Mouse (Mus musculus): ENCODE measurements at regions not wholly inside any gene's neighbourhood (a gene's known extent, or its start where the extent isn't known, plus 50 kb on each side); places are given as distances from the start of the nearest gene placed in this dataset.

DNA sequence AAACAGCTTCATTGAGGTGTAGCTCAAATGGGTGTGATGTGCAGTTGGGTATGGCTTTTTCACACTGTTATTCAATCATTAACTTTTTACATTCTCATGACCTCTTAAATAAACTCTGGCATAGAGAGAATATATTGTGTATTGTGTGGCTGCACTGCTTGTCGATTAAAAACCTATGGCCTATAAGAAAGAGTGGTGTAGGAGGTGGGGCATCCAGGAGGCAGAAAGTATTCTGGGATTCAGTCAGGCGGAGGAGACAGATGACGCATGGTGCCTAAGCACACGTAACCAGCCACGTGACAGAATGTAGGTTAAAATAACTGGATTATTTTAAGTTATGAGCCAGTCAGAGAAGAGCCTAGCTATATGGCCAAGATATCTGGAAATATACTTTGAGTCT, 78.2 kb upstream of the Slc16a7 start:
- Histone ChIP-seq H3K4me3 (ENCODE audit: insufficient read depth, poor library complexity, severe bottlenecking) (no peak overlapping the region), H3K79me3 (ENCODE audit: low read depth) (no peaks in the 10 kb centered on the region), H3K79me2 (ENCODE audit: control insufficient read depth, insufficient read depth) (no peaks in the 10 kb centered on the region), H3K27me3 (ENCODE audit: control insufficient read depth, insufficient read depth, insufficient read length) (no peaks in the 10 kb centered on the region), H3K36me3 (ENCODE audit: control insufficient read depth, insufficient read depth) (no peaks in the 10 kb centered on the region), H3ac (ENCODE audit: control insufficient read depth, insufficient read length, low read depth) (no peak overlapping the region)
- no peak for TF ChIP-seq USF1 (IDR thresholded peaks at IDR 0.05; ENCODE audit: low read depth)
- no peak for TF ChIP-seq CTCF (IDR thresholded peaks at IDR 0.05; ENCODE audit: control insufficient read depth, insufficient read depth, insufficient read length)
- no peak for TF ChIP-seq MAX (IDR thresholded peaks at IDR 0.05)
- TF ChIP-seq MYOG (IDR thresholded peaks at IDR 0.05; ENCODE audit: control insufficient read depth, extremely low read depth, insufficient read length), result no peak
- TF ChIP-seq CEBPB (IDR thresholded peaks at IDR 0.05; ENCODE audit: low read depth), result no peak
- TF ChIP-seq MYOD1 (IDR thresholded peaks at IDR 0.05; ENCODE audit: control insufficient read depth, insufficient read length, low read depth), result no peak
- no peak for TF ChIP-seq FOSL1 (IDR thresholded peaks at IDR 0.05; ENCODE audit: insufficient read depth, low read length, poor library complexity, severe bottlenecking)

DNA sequence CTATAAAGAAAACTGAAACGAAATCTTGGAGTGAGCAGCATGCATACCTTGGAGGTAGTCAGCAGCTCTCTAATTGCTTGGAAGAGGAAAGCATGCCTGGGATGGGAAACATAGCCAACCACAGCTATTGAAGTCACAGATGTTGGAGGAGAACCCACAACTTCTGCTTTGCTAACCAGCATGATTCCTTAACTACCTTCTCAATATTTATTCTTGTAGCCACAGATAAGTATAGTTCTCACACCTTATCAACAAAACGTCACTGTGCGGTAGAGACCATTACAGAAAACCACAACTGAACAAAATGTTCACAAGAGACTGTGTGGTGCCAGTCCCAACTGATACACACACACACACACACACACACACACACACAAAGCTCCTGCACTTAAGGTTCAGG, 99.1 kb upstream of the Slc16a7 start:
- TF ChIP-seq CEBPB (IDR thresholded peaks at IDR 0.05; ENCODE audit: low read depth), result no peak
- no peak for TF ChIP-seq MAX (IDR thresholded peaks at IDR 0.05)
- TF ChIP-seq FOSL1 (IDR thresholded peaks at IDR 0.05; ENCODE audit: insufficient read depth, low read length, poor library complexity, severe bottlenecking), result no peak
- no peak for TF ChIP-seq CTCF (IDR thresholded peaks at IDR 0.05; ENCODE audit: control insufficient read depth, insufficient read depth, insufficient read length)
- no peak for TF ChIP-seq MYOG (IDR thresholded peaks at IDR 0.05; ENCODE audit: control insufficient read depth, extremely low read depth, insufficient read length)
- no peak for TF ChIP-seq USF1 (IDR thresholded peaks at IDR 0.05; ENCODE audit: low read depth)
- TF ChIP-seq MYOD1 (IDR thresholded peaks at IDR 0.05; ENCODE audit: control insufficient read depth, insufficient read length, low read depth), result no peak
- no peak overlapping the region for H3ac ChIP-seq (ENCODE audit: control insufficient read depth, insufficient read length, low read depth)
- H3K79me2 ChIP-seq (ENCODE audit: control insufficient read depth, insufficient read depth), result no peaks in the 10 kb centered on the region
- H3K79me3 ChIP-seq (ENCODE audit: low read depth), result no peaks in the 10 kb centered on the region
- H3K36me3 ChIP-seq (ENCODE audit: control insufficient read depth, insufficient read depth), result no peaks in the 10 kb centered on the region
- no peaks in the 10 kb centered on the region for H3K27me3 ChIP-seq (ENCODE audit: control insufficient read depth, insufficient read depth, insufficient read length)
- no peak overlapping the region for H3K4me3 ChIP-seq (ENCODE audit: insufficient read depth, poor library complexity, severe bottlenecking)

DNA sequence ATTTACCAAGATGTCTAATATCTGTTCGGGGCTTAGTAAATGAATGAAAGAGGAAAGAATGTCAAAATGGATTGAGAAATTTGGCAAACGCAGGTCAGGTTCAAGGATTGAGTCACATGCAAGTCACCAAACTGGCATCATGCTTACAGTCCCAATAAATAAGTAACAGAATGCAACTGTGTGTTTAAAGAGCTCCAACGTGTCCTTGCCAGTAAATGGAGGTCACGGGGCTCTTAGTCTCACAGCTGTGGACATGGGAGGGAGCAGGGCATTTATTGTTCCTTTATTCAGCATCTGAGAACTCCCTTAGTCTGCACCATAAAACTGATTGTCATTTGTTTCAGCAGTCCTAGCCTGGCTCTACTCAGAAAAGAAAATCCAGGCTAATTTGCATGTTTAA, 101.1 kb upstream of the Slc16a7 start:
- TF ChIP-seq FOSL1 (IDR thresholded peaks at IDR 0.05; ENCODE audit: insufficient read depth, low read length, poor library complexity, severe bottlenecking) (no peak), CTCF (IDR thresholded peaks at IDR 0.05; ENCODE audit: control insufficient read depth, insufficient read depth, insufficient read length) (no peak), USF1 (IDR thresholded peaks at IDR 0.05; ENCODE audit: low read depth) (no peak), CEBPB (IDR thresholded peaks at IDR 0.05; ENCODE audit: low read depth) (no peak), MYOG (IDR thresholded peaks at IDR 0.05; ENCODE audit: control insufficient read depth, extremely low read depth, insufficient read length) (no peak), MAX (IDR thresholded peaks at IDR 0.05) (no peak), MYOD1 (IDR thresholded peaks at IDR 0.05; ENCODE audit: control insufficient read depth, insufficient read length, low read depth) (no peak)
- Histone ChIP-seq H3K79me2 (ENCODE audit: control insufficient read depth, insufficient read depth) (no peaks in the 10 kb centered on the region), H3K79me3 (ENCODE audit: low read depth) (no peaks in the 10 kb centered on the region)

DNA sequence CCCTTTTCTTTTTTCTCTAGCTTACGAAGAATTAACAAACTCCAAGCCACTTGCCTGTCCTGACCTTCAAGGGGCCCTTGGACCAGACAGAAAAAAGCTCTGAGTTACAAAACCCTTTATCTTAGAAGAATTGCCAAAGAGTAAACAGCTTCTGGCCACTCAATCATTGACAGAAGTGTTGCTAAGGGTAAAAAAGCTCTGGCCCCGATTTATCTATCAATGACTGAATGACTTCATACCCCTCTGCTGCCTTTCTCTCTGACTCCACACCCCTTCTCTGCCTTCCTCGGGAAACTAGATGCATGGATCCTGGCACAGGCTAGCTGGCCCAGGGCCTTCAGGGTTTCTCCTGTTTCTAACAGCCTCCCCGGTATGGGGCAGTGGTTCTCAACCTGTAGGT, 105.2 kb upstream of the Slc16a7 start:
- Histone ChIP-seq H3K4me3 (ENCODE audit: insufficient read depth, poor library complexity, severe bottlenecking) (no peak overlapping the region), H3ac (ENCODE audit: control insufficient read depth, insufficient read length, low read depth) (no peak overlapping the region), H3K79me3 (ENCODE audit: low read depth) (no peaks in the 10 kb centered on the region), H3K36me3 (ENCODE audit: control insufficient read depth, insufficient read depth) (no peaks in the 10 kb centered on the region), H3K79me2 (ENCODE audit: control insufficient read depth, insufficient read depth) (no peaks in the 10 kb centered on the region), H3K27me3 (ENCODE audit: control insufficient read depth, insufficient read depth, insufficient read length) (no peaks in the 10 kb centered on the region)
- TF ChIP-seq USF1 (IDR thresholded peaks at IDR 0.05; ENCODE audit: low read depth) (no peak), CEBPB (IDR thresholded peaks at IDR 0.05; ENCODE audit: low read depth) (no peak), MYOD1 (IDR thresholded peaks at IDR 0.05; ENCODE audit: control insufficient read depth, insufficient read length, low read depth) (no peak), CTCF (IDR thresholded peaks at IDR 0.05; ENCODE audit: control insufficient read depth, insufficient read depth, insufficient read length) (no peak), FOSL1 (IDR thresholded peaks at IDR 0.05; ENCODE audit: insufficient read depth, low read length, poor library complexity, severe bottlenecking) (no peak), MYOG (IDR thresholded peaks at IDR 0.05; ENCODE audit: control insufficient read depth, extremely low read depth, insufficient read length) (no peak)

More for the DNA sequence above, 101.1 kb upstream of the Slc16a7 start:
- H3K36me3 ChIP-seq (ENCODE audit: control insufficient read depth, insufficient read depth), result no peaks in the 10 kb centered on the region
- no peak overlapping the region for H3K4me3 ChIP-seq (ENCODE audit: insufficient read depth, poor library complexity, severe bottlenecking)
- H3K27me3 ChIP-seq (ENCODE audit: control insufficient read depth, insufficient read depth, insufficient read length), result no peaks in the 10 kb centered on the region
- H3ac ChIP-seq (ENCODE audit: control insufficient read depth, insufficient read length, low read depth), result no peak overlapping the region

DNA sequence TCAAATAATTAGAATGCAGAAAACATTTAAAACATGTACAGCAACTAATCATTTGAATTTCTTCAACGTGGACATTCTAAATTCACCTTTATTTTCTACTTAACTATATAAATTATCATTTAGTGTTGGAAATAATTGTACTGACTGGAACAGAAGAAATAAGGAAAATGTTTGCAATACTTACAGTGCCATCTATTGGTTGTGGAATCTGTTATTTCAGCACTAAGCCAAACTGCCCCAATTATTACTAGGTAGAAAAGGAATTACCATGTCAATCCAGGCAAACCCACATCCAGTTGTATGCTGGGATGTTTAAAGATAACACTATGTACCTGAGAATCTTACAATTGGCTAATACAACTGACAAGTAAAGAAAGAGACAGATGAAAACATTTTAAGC, 109.1 kb upstream of the Slc16a7 start:
- no peaks in the 10 kb centered on the region for H3K36me3 ChIP-seq (ENCODE audit: control insufficient read depth, insufficient read depth)
- no peaks in the 10 kb centered on the region for H3K79me3 ChIP-seq (ENCODE audit: low read depth)
- H3K79me2 ChIP-seq (ENCODE audit: control insufficient read depth, insufficient read depth), result no peaks in the 10 kb centered on the region
- no peak overlapping the region for H3ac ChIP-seq (ENCODE audit: control insufficient read depth, insufficient read length, low read depth)
- TF ChIP-seq MYOD1 (IDR thresholded peaks at IDR 0.05; ENCODE audit: control insufficient read depth, insufficient read length, low read depth) (no peak), CTCF (IDR thresholded peaks at IDR 0.05; ENCODE audit: control insufficient read depth, insufficient read depth, insufficient read length) (no peak), USF1 (IDR thresholded peaks at IDR 0.05; ENCODE audit: low read depth) (no peak), MYOG (IDR thresholded peaks at IDR 0.05; ENCODE audit: control insufficient read depth, extremely low read depth, insufficient read length) (no peak), MAX (IDR thresholded peaks at IDR 0.05) (no peak), CEBPB (IDR thresholded peaks at IDR 0.05; ENCODE audit: low read depth) (no peak), FOSL1 (IDR thresholded peaks at IDR 0.05; ENCODE audit: insufficient read depth, low read length, poor library complexity, severe bottlenecking) (no peak)
- no peak overlapping the region for H3K4me3 ChIP-seq (ENCODE audit: insufficient read depth, poor library complexity, severe bottlenecking)
- no peaks in the 10 kb centered on the region for H3K27me3 ChIP-seq (ENCODE audit: control insufficient read depth, insufficient read depth, insufficient read length)

DNA sequence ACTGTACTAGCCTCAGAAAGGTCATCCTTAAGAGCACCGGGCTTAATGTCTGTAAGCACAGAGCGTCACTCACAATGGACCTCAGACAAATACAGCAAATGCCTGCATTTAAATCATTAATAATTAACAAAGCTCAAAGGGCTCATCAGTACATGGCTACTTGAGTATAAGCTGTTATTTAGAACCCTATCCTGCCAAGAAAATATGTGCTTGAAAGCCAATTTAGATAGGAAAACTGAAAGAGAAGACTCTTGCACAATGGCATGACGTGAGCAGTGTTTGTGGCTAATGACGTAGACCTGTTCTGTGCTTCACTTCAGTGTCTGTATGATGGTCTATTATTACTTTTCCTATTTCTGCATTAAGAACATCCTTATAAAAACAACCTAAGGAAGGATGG, 111.1 kb upstream of the Slc16a7 start:
- H3K27me3 ChIP-seq (ENCODE audit: control insufficient read depth, insufficient read depth, insufficient read length), result no peaks in the 10 kb centered on the region
- H3ac ChIP-seq (ENCODE audit: control insufficient read depth, insufficient read length, low read depth), result no peak overlapping the region
- H3K36me3 ChIP-seq (ENCODE audit: control insufficient read depth, insufficient read depth), result no peaks in the 10 kb centered on the region
- H3K79me3 ChIP-seq (ENCODE audit: low read depth), result no peaks in the 10 kb centered on the region
- no peak overlapping the region for H3K4me3 ChIP-seq (ENCODE audit: insufficient read depth, poor library complexity, severe bottlenecking)
- TF ChIP-seq MYOG (IDR thresholded peaks at IDR 0.05; ENCODE audit: control insufficient read depth, extremely low read depth, insufficient read length), result no peak
- TF ChIP-seq MYOD1 (IDR thresholded peaks at IDR 0.05; ENCODE audit: control insufficient read depth, insufficient read length, low read depth), result no peak
- no peak for TF ChIP-seq MAX (IDR thresholded peaks at IDR 0.05)
- no peak for TF ChIP-seq CTCF (IDR thresholded peaks at IDR 0.05; ENCODE audit: control insufficient read depth, insufficient read depth, insufficient read length)
- no peak for TF ChIP-seq CEBPB (IDR thresholded peaks at IDR 0.05; ENCODE audit: low read depth)
- TF ChIP-seq USF1 (IDR thresholded peaks at IDR 0.05; ENCODE audit: low read depth), result no peak
- no peak for TF ChIP-seq FOSL1 (IDR thresholded peaks at IDR 0.05; ENCODE audit: insufficient read depth, low read length, poor library complexity, severe bottlenecking)
- H3K79me2 ChIP-seq (ENCODE audit: control insufficient read depth, insufficient read depth), result no peaks in the 10 kb centered on the region

Data from C2C12 (cell line).